Mouse (Mus musculus) liver, adult 2 months (tissue): ENCODE data around the gene Coq6.

Experiments
- CTCF ChIP-seq: fragments of 200-500 bp; IDR thresholded peaks from 2 replicates; pipeline ENCODE4 v1.5.1; 2011; ENCODE audit warnings: low read depth, low read length, control low read depth
- POLR2A ChIP-seq: fragments of 200-500 bp; IDR thresholded peaks from 2 replicates; pipeline ENCODE4 v1.6.1; 2011; ENCODE audit warnings: low read length, control low read depth; ENCODE audit not compliant: insufficient read depth; ENCODE audit errors: extremely low read depth

GRCm38 (mm10) chr12:84336963-84337625, 24.4 kb upstream of the Coq6 start:
- TF ChIP-seq POLR2A: no peak
- TF ChIP-seq CTCF: no peak
